Mouse (Mus musculus) spleen, adult 18-20 months (tissue): ENCODE measurements around the gene Rnf43.

Source experiments
- DNase-seq, 2 experiments: peaks; one replicate each; pipeline ENCODE4 v3.0.0; 2022; ENCODE audit warnings: mixed read lengths in 2 of 2

The Rnf43 gene

DNA sequence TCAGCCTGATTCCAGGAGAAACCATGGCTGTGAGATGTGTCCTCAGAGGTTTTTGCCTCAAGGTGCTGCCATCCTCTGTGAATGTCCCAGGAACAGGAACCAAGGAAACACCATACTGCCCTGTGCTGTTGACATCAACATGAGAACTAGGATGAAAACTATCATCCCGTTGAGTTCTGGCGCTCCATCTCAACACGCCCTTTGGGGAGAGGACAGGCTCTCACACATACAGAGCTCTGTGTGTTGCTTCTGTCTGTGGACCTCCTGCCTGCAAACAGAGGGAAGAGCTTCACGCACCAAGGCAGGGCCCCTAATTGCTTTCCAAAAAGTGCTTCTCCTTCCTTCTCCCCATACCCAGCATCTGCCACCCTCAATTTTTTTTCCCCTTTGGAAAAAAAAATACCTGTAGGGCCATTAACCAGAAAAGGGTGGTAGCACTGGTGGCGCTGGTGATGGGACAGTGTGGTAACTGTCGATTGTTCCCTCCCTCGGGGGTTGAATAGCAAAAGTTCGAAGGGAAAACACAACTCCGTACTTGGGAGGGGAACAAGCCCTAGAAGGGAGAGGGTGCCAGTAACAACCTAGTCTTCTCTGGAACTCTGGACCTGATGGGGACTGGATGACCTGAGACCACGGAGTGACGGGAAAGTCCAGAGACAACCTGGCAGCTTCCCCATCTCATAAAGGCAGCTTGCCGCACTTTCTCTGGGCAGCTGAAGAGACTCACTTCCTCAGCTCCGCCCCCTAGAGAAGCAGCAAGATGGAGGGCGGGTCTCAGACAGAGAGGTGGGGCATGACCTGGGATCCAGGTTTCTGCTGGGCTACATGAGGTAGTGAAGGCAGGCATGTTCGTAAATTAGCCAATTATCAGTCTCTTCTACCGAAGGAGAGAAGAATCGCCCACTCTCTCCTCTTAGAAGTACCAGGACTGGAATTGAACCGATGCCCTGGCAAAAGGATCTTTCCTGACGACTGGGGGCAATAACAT, 85.9 kb downstream of the Rnf43 start:
- DNase-seq: peak; percentile 77 to 84

DNA sequence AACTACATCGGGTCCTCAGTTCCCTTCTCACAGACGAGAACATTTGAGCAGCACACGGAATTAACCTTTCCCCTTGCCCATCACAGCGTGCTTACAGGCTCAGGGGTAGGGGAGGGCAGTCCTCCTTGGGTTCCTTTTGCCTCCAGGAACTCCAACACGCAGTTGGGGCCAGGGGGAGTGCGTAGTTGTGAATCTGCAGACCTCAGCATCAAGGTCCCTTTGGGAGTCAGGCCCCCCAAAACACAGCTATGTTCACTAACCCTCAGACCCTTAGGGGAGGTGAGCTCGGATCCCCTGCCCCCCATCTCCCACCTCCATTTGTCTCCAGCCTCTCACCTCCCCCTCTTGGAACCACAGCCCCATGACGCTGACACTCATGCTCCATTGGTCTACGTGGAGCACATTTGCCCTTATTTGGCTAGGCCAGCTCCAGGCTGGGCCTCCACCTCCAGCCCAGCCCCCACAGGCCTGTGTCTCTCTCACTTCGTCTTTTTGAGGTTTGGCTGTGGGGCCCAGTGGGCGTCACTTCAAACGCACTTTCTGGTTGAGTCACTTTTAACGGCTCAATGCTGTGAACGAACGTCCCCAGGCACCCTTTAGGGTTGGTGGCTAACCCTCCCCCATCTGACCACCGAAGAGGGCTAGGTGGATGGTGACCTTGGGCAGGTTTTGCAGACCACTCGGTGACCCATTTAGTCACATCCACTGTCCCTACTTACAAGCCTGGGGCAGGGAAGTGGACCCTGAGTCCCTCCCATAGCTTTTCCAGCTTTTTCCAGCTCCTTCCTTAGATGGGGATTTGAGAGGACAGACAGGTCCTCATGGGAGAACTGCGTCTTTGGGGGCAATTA, 86.9 kb downstream of the Rnf43 start:
- peak; percentile 84 to 94 for DNase-seq

DNA sequence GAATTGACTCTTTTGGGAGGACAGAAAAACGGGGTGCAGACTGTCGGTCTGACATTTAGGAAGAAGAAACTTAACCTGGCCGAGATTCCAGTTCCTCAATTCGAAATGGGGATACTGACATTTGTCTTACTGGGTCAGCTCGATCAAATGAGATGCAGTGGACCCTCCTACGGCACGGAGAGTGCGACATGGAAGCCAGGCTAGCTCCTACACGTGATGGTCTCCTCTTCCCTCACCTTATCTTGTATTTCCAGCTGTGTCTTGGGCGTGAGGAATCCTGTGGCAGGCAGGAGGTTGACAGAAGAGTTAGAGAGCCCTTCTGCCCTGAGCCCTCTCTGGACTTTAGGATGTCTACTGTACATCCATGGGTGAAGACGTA, 87.5 kb downstream of the Rnf43 start:
- no peak for DNase-seq

DNA sequence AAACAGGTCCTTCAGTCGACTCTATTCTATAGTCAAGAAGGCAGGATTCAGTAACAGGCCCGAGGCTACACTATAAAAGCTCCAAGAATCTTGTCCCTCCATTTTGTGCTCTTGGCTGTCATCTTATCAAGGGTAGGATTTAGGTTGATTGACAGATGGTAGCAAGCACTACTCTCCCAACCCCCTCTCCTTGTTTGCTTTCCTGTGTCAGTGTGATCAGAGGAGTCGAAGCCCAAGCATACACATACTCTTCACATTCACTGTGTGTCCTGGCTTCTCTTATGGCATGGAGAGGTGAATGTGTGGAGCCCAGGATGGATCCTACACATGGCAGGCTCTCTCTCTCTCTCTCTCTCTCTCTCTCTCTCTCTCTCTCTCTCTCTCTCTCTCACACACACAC, 88.0 kb downstream of the Rnf43 start:
- DNase-seq: peak in 1 of 2 experiments; percentile 30

DNA sequence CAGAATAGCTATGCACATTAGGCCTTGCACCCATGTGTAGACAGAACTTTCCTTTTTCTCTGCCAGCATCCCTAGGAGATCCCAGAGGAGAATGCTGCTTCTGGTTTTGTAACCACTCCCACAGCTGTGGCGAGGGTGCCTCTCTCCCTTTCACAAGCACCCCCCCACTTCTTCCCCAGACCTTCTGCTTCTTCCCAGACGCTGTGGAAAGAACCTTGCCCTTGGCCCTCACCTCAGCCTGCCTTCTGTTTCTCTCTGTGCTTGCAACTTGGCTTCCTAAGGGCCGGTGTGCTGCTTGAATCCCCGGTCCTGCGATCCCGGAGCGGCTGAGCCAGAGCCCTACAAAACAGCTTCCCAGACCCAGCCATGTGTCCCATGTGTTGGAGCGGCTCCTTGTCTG, 88.5 kb downstream of the Rnf43 start:
- DNase-seq: peak in 1 of 2 experiments; percentile 36

DNA sequence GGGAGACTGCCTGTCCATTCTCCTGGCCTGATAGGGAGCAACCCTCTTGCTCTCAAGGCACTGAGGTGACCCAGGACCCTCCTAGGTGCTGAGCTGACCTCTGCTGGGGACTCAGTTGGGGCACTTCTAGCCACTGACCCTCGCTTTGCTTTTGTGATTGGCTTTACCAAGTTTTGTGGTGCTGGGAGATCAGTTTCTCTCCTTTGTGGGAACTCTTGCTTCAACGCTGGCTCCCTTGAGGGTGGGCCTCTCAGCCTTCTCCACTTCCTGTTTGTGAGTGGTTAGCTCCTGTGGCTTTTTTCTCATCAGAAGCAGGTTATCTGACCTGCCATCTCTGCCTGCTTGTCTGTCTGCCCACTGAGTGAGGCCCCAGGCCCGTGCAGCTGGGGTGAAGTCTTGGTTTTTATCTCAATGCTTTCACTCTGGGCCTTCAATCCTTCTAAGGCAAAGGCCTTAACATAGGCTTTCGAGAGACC, 89.0 kb downstream of the Rnf43 start:
- DNase-seq: peak; percentile 67 to 72

DNA sequence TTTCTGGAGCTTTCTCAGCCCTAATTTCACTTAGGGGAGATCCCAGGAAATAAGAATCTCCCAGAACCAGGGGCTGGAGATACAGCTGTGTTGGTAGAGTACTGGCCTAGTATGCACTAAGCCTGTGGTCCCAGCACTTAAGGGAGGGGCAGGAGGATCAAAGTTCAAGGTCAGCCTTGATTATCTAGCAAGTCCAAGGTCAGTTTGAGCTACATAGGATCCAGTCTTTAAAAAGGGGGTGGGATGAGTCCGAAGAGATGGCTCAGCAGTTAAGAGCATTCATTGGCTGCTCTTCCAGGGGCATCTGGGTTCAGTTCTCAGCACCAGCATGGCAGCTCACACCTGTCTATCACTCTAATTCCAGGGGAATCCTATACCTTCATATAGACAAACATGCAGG, 89.8 kb downstream of the Rnf43 start:
- DNase-seq: no peak

DNA sequence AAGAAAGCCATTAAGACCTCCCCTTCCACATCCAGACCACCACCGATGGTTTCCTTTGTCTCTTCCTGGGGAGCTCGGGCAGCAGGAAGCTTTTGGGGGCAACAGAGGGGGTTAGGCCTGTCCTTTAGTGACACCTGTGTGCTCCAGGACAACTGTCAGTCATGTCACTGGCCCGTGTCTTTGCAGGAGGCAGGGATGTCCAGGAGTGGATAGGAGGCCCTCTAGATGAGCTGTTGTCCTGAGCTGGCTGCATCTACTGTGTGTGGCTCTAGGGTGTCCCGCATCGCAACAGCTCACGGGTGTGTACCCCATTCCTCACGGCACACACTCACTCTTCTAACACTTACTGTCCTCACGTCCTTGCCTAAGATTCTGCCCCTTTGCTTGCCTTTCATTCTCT, 90.7 kb downstream of the Rnf43 start:
- peak in 1 of 2 experiments; percentile 39 for DNase-seq

DNA sequence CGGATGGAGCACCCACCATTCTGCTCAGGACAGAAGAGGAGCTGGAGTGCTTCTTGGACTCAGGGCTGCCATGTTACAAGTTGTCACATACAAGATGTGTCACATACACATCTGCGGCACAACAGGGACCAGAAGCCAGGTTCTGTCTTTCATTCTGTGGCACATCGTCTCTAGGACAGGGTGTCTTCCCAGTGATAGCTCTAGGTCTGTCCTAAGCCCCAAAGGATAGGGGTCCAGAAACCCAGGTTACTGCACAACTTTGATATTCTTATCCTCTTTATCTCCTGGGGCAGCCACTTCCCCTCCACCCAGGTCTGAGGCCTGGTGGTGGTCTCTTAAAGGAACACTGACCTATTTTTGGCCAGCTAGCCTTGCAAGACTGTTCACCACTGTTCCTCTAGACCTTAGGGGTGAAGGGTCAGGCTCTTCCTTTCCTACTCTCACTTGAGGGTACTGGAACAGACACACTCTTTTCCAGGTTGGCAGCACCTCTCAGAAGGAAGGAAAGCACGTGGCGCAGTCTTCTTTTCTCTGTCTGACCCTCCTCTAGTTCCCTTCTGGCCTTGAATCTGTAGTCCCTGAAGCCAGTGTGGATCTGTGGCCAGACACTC, 91.5 kb downstream of the Rnf43 start:
- peak in 1 of 2 experiments; percentile 46 for DNase-seq

DNA sequence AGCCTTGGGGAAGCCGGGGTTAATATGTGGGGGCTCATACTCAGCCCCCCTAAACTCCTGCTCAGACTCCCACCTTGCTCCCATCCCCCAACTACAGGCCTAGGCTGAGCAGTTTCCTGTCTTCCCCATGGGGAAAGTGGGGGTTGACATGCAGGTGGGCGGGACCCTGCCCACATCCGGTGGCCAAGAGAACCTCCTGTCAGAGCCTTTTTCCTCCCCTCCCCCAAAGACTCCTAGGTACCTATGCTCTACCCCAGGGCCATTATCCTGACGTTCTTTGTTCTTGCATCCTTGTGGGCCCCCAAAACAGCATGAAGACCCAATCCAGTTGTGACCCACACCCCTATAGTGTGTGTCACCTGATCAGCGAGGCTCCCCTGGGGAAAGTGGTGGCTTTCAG, 92.1 kb downstream of the Rnf43 start:
- peak; percentile 76 to 86 for DNase-seq

DNA sequence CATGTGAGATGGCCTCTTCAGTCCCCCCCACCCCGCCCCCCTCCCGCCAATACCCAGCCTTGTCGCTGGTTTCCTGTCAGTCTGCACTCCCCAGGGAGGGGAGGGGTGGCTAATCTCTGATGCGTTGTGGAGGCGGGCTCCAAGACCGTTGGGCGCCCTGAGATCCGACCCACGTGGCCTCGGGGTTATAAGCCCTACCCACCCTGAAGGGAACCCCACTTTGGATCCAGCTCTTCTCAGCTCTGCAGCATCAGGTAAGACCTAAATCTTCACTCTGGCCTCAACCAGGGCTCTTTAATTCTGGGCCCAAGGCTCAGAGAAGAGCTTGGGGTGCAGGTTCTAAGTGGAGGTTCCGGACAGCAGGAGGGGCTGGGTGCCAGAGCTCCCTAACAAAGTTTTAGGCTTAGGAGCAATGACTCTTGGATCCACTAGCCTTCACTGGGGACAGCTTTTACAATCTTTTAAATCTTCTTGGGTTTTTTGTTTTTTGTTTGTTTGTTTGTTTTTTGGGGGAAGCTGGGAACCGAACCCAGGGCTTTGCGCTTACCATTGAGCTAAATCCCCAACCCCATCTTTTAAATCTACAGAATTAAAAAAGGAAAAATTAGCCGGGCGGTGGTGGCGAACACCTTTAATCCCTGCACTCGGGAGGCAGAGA, 93.0 kb downstream of the Rnf43 start:
- DNase-seq: peak; percentile 94 to 95

DNA sequence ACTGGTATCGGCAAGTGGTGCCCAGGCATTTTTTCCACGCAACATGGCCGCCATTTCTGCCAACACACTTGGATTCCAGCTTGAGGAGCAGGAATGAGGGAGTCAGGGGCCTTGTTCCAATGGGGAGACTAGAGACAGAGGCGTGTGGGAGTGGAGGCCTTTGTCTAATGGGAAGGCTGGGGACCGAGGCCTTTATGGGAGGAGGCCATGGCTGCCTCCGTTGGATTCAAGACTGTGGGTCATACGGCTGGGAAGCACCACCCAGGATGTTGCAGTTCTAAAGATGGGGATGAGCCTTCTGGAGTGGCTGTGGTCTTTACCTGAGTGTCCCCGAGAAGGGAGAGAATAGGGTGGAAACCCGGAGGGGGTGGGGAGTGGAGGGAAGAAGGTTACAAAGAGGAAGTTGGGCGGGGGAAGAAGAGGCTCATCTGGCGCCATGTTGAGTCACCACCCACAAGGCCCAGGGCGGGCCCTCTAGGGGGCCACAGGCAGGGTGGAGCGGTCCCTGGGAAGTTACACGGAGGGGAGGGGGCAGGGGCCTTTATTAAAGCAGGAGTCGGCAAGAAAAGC, 93.8 kb downstream of the Rnf43 start:
- peak; percentile 80 to 82 for DNase-seq

DNA sequence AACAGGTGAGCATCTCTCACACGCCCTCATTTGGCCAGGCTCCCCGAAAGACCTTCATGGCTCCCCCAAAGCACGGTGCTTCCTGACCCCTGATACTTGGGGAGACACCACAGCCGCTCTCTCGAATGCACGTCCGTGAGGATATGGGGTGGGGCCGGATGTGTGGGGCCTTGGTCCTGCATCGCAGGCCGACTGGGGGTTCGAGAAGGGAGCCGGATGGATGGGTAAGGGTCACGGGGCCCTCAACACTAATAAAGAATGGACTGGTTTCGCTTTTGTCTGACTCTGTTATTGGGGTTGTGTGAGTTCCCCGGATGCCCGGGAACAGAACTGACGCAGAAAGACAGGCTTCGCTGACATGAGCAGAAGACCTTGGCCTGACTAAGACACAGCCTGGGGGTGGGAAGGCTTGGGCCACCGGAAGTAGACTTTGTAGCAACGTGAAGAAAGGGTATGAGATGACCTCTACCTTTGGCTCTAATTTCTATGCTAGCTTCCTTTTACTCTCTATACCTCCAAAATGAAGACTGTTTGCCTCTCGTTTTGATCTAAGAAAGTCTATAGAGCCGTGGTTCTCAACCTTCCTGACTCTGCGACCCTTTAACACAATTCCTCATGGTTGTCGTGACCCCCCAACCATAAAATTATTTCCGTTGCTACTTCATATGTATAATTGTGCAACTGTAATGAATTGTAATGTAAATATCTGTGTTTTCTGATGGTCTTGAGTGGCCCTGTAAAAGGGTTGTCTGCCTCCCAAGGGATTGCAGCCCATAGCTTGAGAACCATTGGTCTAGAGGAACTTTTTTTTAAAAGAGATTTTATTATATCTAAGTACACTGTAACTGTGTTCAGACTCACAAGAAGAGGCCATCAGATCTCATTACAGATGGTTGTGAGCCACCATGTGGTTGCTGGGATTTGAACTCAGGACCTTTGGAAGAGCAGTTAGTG, 94.8 kb downstream of the Rnf43 start:
- DNase-seq: peak; percentile 57 to 62

DNA sequence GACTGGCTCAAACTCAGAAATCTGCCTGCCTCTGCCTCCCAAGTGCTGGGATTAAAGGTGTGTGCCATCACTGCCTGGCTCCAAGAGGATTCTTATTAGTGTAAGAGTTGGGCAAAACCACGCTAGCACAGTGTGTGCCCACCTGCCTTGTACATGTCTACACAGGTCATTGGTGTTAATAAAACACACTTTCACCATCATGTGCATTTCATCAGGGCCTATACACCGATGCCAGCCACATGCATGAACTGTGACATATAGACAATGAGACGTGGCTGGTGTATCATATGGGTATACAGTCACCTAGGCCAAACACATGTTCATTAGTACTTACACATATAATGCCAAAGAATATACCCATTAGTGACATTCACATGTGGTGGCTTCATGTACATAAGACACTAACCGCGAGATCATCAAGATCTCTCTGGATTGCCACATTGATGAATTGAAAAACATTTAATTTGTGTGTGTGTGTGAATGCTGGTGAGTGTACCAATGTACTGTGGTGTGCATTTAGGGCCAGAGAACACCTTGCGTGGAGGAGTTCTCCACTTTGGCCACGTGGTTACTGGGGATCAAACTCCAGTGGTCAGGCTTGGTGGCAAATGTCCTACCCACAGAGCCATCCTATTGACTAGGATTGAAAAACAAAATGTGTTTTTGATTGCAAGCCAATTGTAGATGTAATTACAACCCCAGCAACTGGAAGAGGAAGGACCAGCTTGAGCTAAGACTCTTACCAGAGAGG, 95.8 kb downstream of the Rnf43 start:
- peak in 1 of 2 experiments; percentile 54 for DNase-seq

DNA sequence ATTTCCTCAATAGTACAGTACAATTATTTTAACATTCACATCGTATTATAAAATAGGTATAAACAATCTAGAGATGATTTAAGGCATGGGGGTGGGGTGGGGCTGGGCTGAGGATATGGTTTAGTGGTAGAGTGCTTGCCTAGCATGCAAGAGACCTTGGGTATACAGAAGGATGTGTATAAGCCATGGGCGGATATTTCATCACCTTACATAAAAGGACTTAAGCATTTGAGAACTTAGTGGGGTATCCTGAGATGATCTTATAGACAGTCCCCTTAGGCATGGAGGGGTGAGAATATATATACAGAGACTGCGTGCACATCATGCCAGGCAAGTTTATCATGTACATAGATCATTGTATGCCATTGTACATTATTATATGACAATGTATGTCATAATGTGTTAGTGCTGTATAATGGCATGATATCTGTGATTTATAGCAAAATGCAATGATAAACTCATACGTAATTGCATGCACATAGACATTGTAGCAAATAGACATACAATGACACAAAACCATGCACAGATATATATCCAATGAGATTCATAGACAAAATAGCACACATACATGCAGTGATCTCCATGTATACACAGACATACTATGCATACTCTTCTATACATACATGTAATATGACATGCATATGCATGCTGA, 96.6 kb downstream of the Rnf43 start:
- no peak for DNase-seq

DNA sequence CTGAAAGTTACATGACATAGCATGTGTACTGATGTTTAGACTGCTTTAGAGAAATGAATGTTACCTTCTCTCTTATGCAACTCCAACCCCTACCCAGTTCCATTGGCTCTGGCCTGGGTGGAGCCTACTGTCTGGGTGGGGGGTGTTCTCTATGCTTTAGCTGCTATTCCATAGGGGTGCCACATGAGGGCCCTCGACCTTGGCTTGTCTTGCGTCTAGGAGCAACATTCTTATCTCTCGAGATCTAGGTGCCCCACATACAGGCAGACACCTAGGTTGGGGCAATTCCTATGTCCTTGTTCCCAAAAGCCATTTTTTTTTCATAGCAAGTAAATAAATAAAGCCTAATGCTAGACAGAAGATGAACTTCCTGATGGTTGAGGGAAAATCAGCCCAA, 97.1 kb downstream of the Rnf43 start:
- DNase-seq: peak; percentile 58 to 73

DNA sequence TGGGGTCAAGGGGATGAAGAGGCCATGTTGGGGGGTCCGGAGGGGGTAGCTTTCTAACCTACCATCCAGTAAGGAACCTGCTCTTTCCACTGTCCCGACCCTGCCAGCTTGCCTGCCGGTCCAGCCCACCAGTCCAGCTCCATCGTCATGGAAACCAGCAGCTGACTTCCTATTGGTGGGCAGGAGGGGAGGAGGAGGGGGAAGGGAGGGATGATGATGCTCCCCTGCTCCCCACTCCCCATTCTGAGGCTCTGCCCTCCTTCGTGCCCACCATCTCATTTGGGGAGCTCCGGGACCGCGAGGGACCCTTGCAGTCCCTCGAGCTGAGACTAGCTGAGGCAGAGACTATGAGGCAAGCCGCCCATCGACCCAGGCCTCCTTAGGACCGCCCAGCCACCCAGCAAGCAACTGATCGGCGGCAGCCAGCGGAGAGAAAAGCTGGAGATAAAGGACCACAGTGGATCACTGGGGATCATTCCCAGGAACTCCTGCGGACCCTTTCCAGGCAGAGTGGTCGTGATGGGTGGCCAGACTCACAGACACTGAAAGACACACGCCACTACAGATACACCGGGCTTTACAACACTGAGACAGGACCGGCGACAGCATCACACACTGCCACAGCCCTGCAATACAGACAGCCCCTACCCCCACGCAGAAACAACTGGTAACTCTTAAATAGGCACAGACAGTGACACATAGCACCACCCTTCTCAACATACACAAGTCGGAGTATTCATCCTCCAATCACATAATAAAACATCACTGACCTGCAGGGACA, 98.0 kb downstream of the Rnf43 start, which contains the start of gene Tspoap1:
Tspoap1 (plus strand) TSS at position 241 of the 781 bp plus-strand sequence.
- DNase-seq: no peak

DNA sequence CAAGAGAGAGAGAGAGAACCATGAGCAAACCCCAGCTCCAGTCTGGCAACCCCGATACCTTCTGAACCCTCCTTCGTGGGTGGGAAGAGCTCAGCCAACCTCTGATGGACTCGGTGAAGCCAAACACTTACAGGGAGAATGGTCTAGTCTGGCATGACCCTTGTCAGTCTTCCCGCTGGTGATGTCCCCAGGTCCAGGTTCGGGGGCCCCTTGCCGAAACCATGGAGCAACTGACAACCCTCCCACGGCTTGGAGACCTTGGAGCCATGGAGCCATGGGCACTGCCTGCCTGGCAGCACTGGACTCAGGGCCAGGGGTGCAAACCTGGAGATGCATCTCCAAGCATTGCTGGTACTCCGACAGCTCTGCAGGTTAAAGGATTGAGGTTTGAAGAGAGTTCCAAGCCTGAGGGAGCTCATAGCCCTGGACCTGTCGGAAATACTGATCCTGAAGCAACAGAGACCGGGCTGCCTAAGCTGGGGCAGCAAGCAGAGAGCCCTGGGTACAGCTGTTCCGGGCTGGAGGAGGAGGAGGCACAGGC, 98.7 kb downstream of the Rnf43 start:
- DNase-seq: no peak
